Mouse (Mus musculus) kidney, adult 2 months (tissue): ENCODE measurements at regions not wholly inside any gene's neighbourhood (a gene's known extent, or its start where the extent isn't known, plus 50 kb on each side); places are given as distances from the start of the nearest gene placed in this dataset.

ENCODE experiments used
- DNase-seq: peaks from one replicate; pipeline ENCODE4 v3.0.0; 2021
- H3K27ac ChIP-seq: fragments of 200-500 bp; 2 replicates; pipeline ENCODE4 v1.5.1; 2012; ENCODE audit warnings: low read depth, low read length, control low read depth, inconsistent platforms; ENCODE audit not compliant: insufficient read depth
- H3K27me3 ChIP-seq: fragments of 200-500 bp; replicated peaks from 2 replicates; pipeline ENCODE4 v1.6.1; 2012; ENCODE audit warnings: mild to moderate bottlenecking, moderate library complexity, low read length, inconsistent platforms; ENCODE audit not compliant: control insufficient read depth, insufficient read depth
- H3K36me3 ChIP-seq: fragments of 200-500 bp; 2 replicates; pipeline ENCODE4 v1.6.1; 2012; ENCODE audit warnings: mild to moderate bottlenecking, moderate library complexity, low read length, inconsistent platforms; ENCODE audit not compliant: control insufficient read depth, insufficient read depth
- H3K4me1 ChIP-seq: fragments of 200-500 bp; 2 replicates; pipeline ENCODE4 v1.6.1; 2011; ENCODE audit warnings: low read length; ENCODE audit not compliant: control insufficient read depth, insufficient read depth
- H3K4me3 ChIP-seq: fragments of 200-500 bp; 2 replicates; pipeline ENCODE4 v1.5.1; 2011; ENCODE audit warnings: mild to moderate bottlenecking, low read depth, low read length, control low read depth; ENCODE audit not compliant: insufficient read depth
- CTCF ChIP-seq: fragments of 200-500 bp; conservative IDR thresholded peaks from 2 replicates; pipeline ENCODE4 v1.5.1; 2011; ENCODE audit warnings: low read depth, mild to moderate bottlenecking, control low read depth, low read length, moderate library complexity, mixed read lengths; ENCODE audit not compliant: insufficient read depth, insufficient read length
- POLR2A ChIP-seq: fragments of 200-500 bp; IDR thresholded peaks from one replicate; pipeline ENCODE4 v1.6.1; 2011; ENCODE audit warnings: low read depth, low read length, control low read depth
- WGBS: fragments of 180-500 bp; shearing (Covaris S2); methylation state at CpG from one replicate; pipeline ENCODE4 v1.1.7; 2018; 5-methylcytosine and 5-hydroxymethylcytosine counted together

GRCm38 (mm10) chr5:119586391-119587058, 83.9 kb upstream of the Tbx3 start:
- TF ChIP-seq CTCF (no peak), POLR2A (no peak)
- Histone ChIP-seq H3K27ac (no peak overlapping the region), H3K27me3 (no peaks in the 10 kb centered on the region; the same call in 1 of the 2 replicates), H3K36me3 (no peaks in the 10 kb centered on the region), H3K4me1 (no peaks in the 10 kb centered on the region), H3K4me3 (no peak overlapping the region)
- no peak for DNase-seq
- WGBS, result 88% methylated on average over 12 of the region's 12 CpGs

- Histone ChIP-seq H3K4me1 (no peaks in the 10 kb centered on the region), H3K36me3 (no peaks in the 10 kb centered on the region), H3K4me3 (no peak overlapping the region), H3K27me3 (no peaks in the 10 kb centered on the region; the same call in 1 of the 2 replicates), H3K27ac (no peak overlapping the region)
- DNase-seq, result no peak
- TF ChIP-seq CTCF, result no peak
- TF ChIP-seq POLR2A, result no peak
- 51% methylated on average over 12 of the region's 12 CpGs for WGBS
Measured at GRCm38 (mm10) chr5:119587239-119587811, 83.1 kb upstream of the Tbx3 start.

- TF ChIP-seq CTCF (no peak), POLR2A (no peak)
- Histone ChIP-seq H3K27me3 (no peaks in the 10 kb centered on the region; the same call in 1 of the 2 replicates), H3K4me1 (no peaks in the 10 kb centered on the region), H3K36me3 (no peaks in the 10 kb centered on the region), H3K27ac (no peak overlapping the region), H3K4me3 (no peak overlapping the region)
- WGBS, result 42% methylated on average over 9 of the region's 9 CpGs
- DNase-seq, result no peak
Measured at GRCm38 (mm10) chr5:119588340-119589272, 81.9 kb upstream of the Tbx3 start.

GRCm38 (mm10) chr5:119591271-119591670, 79.2 kb upstream of the Tbx3 start:
- 80% methylated on average over 5 of the region's 5 CpGs for WGBS
- H3K4me1 ChIP-seq, result no peaks in the 10 kb centered on the region
- TF ChIP-seq POLR2A (no peak), CTCF (no peak)
- no peak overlapping the region for H3K27ac ChIP-seq
- H3K36me3 ChIP-seq, result no peaks in the 10 kb centered on the region
- H3K27me3 ChIP-seq, result no peaks in the 10 kb centered on the region; the same call in 1 of the 2 replicates
- DNase-seq, result no peak
- no peak overlapping the region for H3K4me3 ChIP-seq

- Histone ChIP-seq H3K36me3 (no peaks in the 10 kb centered on the region), H3K27ac (no peak overlapping the region), H3K4me3 (no peak overlapping the region), H3K4me1 (no peaks in the 10 kb centered on the region), H3K27me3 (no peaks in the 10 kb centered on the region; the same call in 1 of the 2 replicates)
- TF ChIP-seq POLR2A (no peak), CTCF (no peak)
- WGBS, result 74% methylated on average over 10 of the region's 10 CpGs
- DNase-seq, result no peak
Measured at GRCm38 (mm10) chr5:119592891-119593290, 77.6 kb upstream of the Tbx3 start.

- TF ChIP-seq CTCF, result no peak
- Histone ChIP-seq H3K4me1 (no peaks in the 10 kb centered on the region), H3K4me3 (no peak overlapping the region), H3K27ac (no peak overlapping the region), H3K36me3 (no peaks in the 10 kb centered on the region), H3K27me3 (no peaks in the 10 kb centered on the region; the same call in 1 of the 2 replicates)
- DNase-seq, result no peak
- WGBS, result 87% methylated on average over 8 of the region's 8 CpGs
Measured at GRCm38 (mm10) chr5:119594541-119594940, 75.9 kb upstream of the Tbx3 start.
